Mouse (Mus musculus): ENCODE measurements around the gene Gan. TPM values are rescaled to one million over a fixed set of nuclear protein-coding genes. Genes with fewer than 3 reads are reported as not detected.

The Gan gene
- polyA plus RNA-seq, 1 experiment from 2014 or later, result 0.63 TPM

GRCm38 (mm10) chr8:117167243-117167883 lies 9.4 kb downstream of the Gan start:
- no peak overlapping the region for H3K27ac ChIP-seq (ENCODE audit: low read length)
- 67% methylated on average over 8 of the region's 8 CpGs for WGBS (ENCODE audit: insufficient replicate concordance)
- H3K9ac ChIP-seq (ENCODE audit: low read depth, low read length), result no peak overlapping the region
- H3K4me1 ChIP-seq (ENCODE audit: control insufficient read depth, low read depth, low read length), result peaks cover 23% of the 10 kb centered on the region
- H3K36me3 ChIP-seq (ENCODE audit: control insufficient read depth, insufficient read depth), result no peaks in the 10 kb centered on the region
- H3K4me3 ChIP-seq (ENCODE audit: low read depth, low read length), result no peak overlapping the region
- H3K27me3 ChIP-seq (ENCODE audit: control insufficient read depth, insufficient read depth, low read depth, low read length), result no peaks in the 10 kb centered on the region
- H3K4me2 ChIP-seq (ENCODE audit: low read depth, low read length), result no peak overlapping the region
- no peaks in the 10 kb centered on the region for H3K9me3 ChIP-seq (replicated peaks; ENCODE audit: control insufficient read depth, low read length)
- ATAC-seq (ENCODE audit: low read depth), result no peak

- WGBS (ENCODE audit: insufficient replicate concordance), result 37% methylated on average over 9 of the region's 9 CpGs
- peak; percentile 66 for ATAC-seq (ENCODE audit: low read depth)
- Histone ChIP-seq H3K36me3 (ENCODE audit: control insufficient read depth, insufficient read depth) (no peaks in the 10 kb centered on the region), H3K27ac (ENCODE audit: low read length) (no peak overlapping the region), H3K4me2 (ENCODE audit: low read depth, low read length) (peak overlapping the region; percentile 11; the same call in 1 of the 2 replicates), H3K9ac (ENCODE audit: low read depth, low read length) (no peak overlapping the region; the same call in 1 of the 2 replicates), H3K4me3 (ENCODE audit: low read depth, low read length) (no peak overlapping the region), H3K27me3 (ENCODE audit: control insufficient read depth, insufficient read depth, low read depth, low read length) (no peaks in the 10 kb centered on the region), H3K9me3 (replicated peaks; ENCODE audit: control insufficient read depth, low read length) (no peaks in the 10 kb centered on the region), H3K4me1 (ENCODE audit: control insufficient read depth, low read depth, low read length) (peaks cover 23% of the 10 kb centered on the region)
Measured at GRCm38 (mm10) chr8:117168378-117168777, 10.4 kb downstream of the Gan start.

DNA sequence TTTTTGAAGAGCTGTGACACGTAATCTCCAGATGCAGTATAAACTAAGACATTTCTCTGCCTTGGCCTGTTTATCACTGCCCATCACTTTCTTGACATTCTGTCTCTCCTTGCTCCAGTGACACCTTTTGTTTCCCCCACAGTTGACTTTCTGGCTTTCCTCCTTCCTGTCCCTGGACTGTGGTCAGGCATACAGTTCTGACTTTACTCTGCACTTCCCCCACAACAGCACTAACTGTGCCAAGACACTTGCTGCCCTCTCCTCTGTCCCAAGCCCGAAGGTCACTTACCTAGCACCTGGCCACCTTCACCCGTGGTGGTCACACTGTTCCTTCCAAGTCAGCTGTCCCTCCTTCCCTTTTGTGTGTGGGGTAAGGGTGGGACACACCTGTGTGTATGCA lies 13.9 kb downstream of the Gan start:
- Histone ChIP-seq H3K9me3 (replicated peaks; ENCODE audit: control insufficient read depth, low read length) (no peaks in the 10 kb centered on the region), H3K36me3 (ENCODE audit: control insufficient read depth, insufficient read depth) (no peaks in the 10 kb centered on the region; the same call in 1 of the 2 replicates), H3K4me2 (ENCODE audit: low read depth, low read length) (no peak overlapping the region), H3K9ac (ENCODE audit: low read depth, low read length) (no peak overlapping the region), H3K27me3 (ENCODE audit: control insufficient read depth, insufficient read depth, low read depth, low read length) (no peaks in the 10 kb centered on the region), H3K4me1 (ENCODE audit: control insufficient read depth, low read depth, low read length) (peaks cover 21% of the 10 kb centered on the region), H3K4me3 (ENCODE audit: low read depth, low read length) (no peak overlapping the region), H3K27ac (ENCODE audit: low read length) (no peak overlapping the region)
- no peak for ATAC-seq (ENCODE audit: low read depth)
- 56% methylated on average over 3 of the region's 3 CpGs for WGBS (ENCODE audit: insufficient replicate concordance)

DNA sequence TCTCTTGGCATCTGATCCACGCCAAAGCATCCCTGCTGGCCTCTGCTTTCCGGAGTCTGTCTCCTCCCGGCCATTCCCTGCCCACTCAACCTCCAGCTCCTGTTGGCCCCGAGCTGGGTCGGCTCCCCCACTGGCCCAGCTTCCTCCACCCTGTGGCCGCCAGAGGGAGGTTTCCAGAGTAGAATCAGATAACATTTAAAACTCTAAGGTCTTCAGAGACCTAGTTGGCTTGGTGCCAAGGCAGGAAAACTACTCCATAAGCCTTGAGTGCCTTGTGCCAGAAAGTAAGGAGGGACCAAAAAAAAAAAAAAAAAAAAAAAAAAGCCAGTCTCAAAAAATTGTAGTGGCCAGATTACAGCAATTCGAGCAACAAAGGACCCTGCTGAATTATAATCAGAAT lies 15.0 kb downstream of the Gan start:
- Histone ChIP-seq H3K4me3 (ENCODE audit: low read depth, low read length) (no peak overlapping the region), H3K9ac (ENCODE audit: low read depth, low read length) (no peak overlapping the region), H3K27ac (ENCODE audit: low read length) (no peak overlapping the region), H3K4me1 (ENCODE audit: control insufficient read depth, low read depth, low read length) (peaks cover 12% of the 10 kb centered on the region), H3K27me3 (ENCODE audit: control insufficient read depth, insufficient read depth, low read depth, low read length) (no peaks in the 10 kb centered on the region), H3K9me3 (replicated peaks; ENCODE audit: control insufficient read depth, low read length) (no peaks in the 10 kb centered on the region), H3K4me2 (ENCODE audit: low read depth, low read length) (no peak overlapping the region), H3K36me3 (ENCODE audit: control insufficient read depth, insufficient read depth) (no peaks in the 10 kb centered on the region; the same call in 1 of the 2 replicates)
- 37% methylated on average over 7 of the region's 7 CpGs for WGBS (ENCODE audit: insufficient replicate concordance)
- ATAC-seq (ENCODE audit: low read depth), result no peak

DNA sequence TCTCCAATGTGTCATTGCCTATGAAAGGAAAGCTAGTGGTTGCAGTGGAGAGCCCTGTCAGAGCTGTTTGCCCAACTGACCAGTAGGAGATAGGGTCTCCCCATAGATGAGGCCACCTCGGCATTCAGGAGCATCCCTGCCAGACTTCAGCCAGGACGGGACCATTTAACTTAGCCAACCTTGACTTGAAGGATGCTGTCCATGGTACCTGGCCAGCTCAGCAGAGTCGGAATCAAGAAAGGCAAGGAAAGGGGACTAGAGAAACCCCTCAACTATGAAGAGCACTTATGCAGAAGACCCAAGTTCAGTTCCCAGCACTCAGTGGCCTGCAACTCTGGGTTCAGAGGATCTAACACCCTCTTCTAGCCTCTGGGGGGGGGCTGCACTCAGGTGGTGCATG lies 15.8 kb downstream of the Gan start:
- 66% methylated on average over 3 of the region's 3 CpGs for WGBS (ENCODE audit: insufficient replicate concordance)
- H3K36me3 ChIP-seq (ENCODE audit: control insufficient read depth, insufficient read depth), result no peaks in the 10 kb centered on the region; the same call in 1 of the 2 replicates
- ATAC-seq (ENCODE audit: low read depth), result no peak
- H3K4me1 ChIP-seq (ENCODE audit: control insufficient read depth, low read depth, low read length), result peaks cover 4% of the 10 kb centered on the region; the same call in 1 of the 2 replicates
- H3K27ac ChIP-seq (ENCODE audit: low read length), result no peak overlapping the region
- no peak overlapping the region for H3K9ac ChIP-seq (ENCODE audit: low read depth, low read length)
- no peaks in the 10 kb centered on the region for H3K9me3 ChIP-seq (replicated peaks; ENCODE audit: control insufficient read depth, low read length)
- H3K4me2 ChIP-seq (ENCODE audit: low read depth, low read length), result no peak overlapping the region
- no peaks in the 10 kb centered on the region for H3K27me3 ChIP-seq (ENCODE audit: control insufficient read depth, insufficient read depth, low read depth, low read length)
- H3K4me3 ChIP-seq (ENCODE audit: low read depth, low read length), result no peak overlapping the region

- H3K36me3 ChIP-seq (ENCODE audit: control insufficient read depth, insufficient read depth), result no peaks in the 10 kb centered on the region; the same call in 1 of the 2 replicates
- H3K9me3 ChIP-seq (replicated peaks; ENCODE audit: control insufficient read depth, low read length), result no peaks in the 10 kb centered on the region
- H3K27me3 ChIP-seq (ENCODE audit: control insufficient read depth, insufficient read depth, low read depth, low read length), result no peaks in the 10 kb centered on the region
- no peak overlapping the region for H3K27ac ChIP-seq (ENCODE audit: low read length)
- no peak overlapping the region for H3K4me3 ChIP-seq (ENCODE audit: low read depth, low read length)
- 83% methylated on average over 5 of the region's 5 CpGs for WGBS (ENCODE audit: insufficient replicate concordance)
- no peak overlapping the region for H3K4me2 ChIP-seq (ENCODE audit: low read depth, low read length)
- H3K4me1 ChIP-seq (ENCODE audit: control insufficient read depth, low read depth, low read length), result peaks cover 3% of the 10 kb centered on the region; the same call in 1 of the 2 replicates
- H3K9ac ChIP-seq (ENCODE audit: low read depth, low read length), result no peak overlapping the region
- ATAC-seq (ENCODE audit: low read depth), result 0 out of 2 replicates have a peak, but pooled peaks have one; percentile 20
Measured at GRCm38 (mm10) chr8:117174536-117174935, 16.6 kb downstream of the Gan start.

DNA sequence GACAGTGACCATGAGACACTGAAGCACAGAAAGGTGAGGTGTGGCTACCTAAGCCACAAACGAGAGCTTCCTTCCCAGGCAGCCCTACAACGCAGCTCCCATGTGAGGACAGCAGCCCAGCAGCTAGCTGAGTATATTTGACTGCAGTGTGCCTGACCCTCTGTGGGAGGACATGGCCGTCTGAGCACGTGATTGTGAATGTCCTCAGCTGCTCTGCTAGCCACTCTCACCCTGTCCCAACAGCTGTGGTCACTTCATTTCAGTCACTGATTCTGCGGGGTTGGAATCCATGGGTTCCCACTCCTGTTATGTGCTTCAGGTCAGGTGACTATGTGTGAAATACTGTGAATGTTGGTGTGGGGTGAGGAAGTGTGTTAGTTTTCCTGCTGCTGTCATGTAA lies 18.4 kb downstream of the Gan start:
- Histone ChIP-seq H3K4me2 (ENCODE audit: low read depth, low read length) (no peak overlapping the region), H3K4me3 (ENCODE audit: low read depth, low read length) (no peak overlapping the region), H3K36me3 (ENCODE audit: control insufficient read depth, insufficient read depth) (no peaks in the 10 kb centered on the region; the same call in 1 of the 2 replicates), H3K27ac (ENCODE audit: low read length) (no peak overlapping the region), H3K4me1 (ENCODE audit: control insufficient read depth, low read depth, low read length) (peaks cover 3% of the 10 kb centered on the region; the same call in 1 of the 2 replicates), H3K9me3 (replicated peaks; ENCODE audit: control insufficient read depth, low read length) (no peaks in the 10 kb centered on the region), H3K9ac (ENCODE audit: low read depth, low read length) (no peak overlapping the region), H3K27me3 (ENCODE audit: control insufficient read depth, insufficient read depth, low read depth, low read length) (no peaks in the 10 kb centered on the region)
- 71% methylated on average over 5 of the region's 5 CpGs for WGBS (ENCODE audit: insufficient replicate concordance)
- ATAC-seq (ENCODE audit: low read depth), result no peak

GRCm38 (mm10) chr8:117177236-117177635 lies 19.3 kb downstream of the Gan start:
- H3K36me3 ChIP-seq (ENCODE audit: control insufficient read depth, insufficient read depth), result no peaks in the 10 kb centered on the region; the same call in 1 of the 2 replicates
- no peaks in the 10 kb centered on the region for H3K4me1 ChIP-seq (ENCODE audit: control insufficient read depth, low read depth, low read length)
- H3K9ac ChIP-seq (ENCODE audit: low read depth, low read length), result no peak overlapping the region
- no peak for ATAC-seq (ENCODE audit: low read depth)
- H3K4me2 ChIP-seq (ENCODE audit: low read depth, low read length), result no peak overlapping the region
- H3K4me3 ChIP-seq (ENCODE audit: low read depth, low read length), result no peak overlapping the region
- no peak overlapping the region for H3K27ac ChIP-seq (ENCODE audit: low read length)
- no peaks in the 10 kb centered on the region for H3K27me3 ChIP-seq (ENCODE audit: control insufficient read depth, insufficient read depth, low read depth, low read length)
- 81% methylated on average over 7 of the region's 7 CpGs for WGBS (ENCODE audit: insufficient replicate concordance)
- no peaks in the 10 kb centered on the region for H3K9me3 ChIP-seq (replicated peaks; ENCODE audit: control insufficient read depth, low read length)

GRCm38 (mm10) chr8:117178039-117178438 lies 20.1 kb downstream of the Gan start:
- no peak overlapping the region for H3K27ac ChIP-seq (ENCODE audit: low read length)
- ATAC-seq (ENCODE audit: low read depth), result no peak
- no peaks in the 10 kb centered on the region for H3K4me1 ChIP-seq (ENCODE audit: control insufficient read depth, low read depth, low read length)
- WGBS (ENCODE audit: insufficient replicate concordance), result 66% methylated on average over 2 of the region's 2 CpGs
- H3K27me3 ChIP-seq (ENCODE audit: control insufficient read depth, insufficient read depth, low read depth, low read length), result no peaks in the 10 kb centered on the region
- H3K4me2 ChIP-seq (ENCODE audit: low read depth, low read length), result no peak overlapping the region
- H3K36me3 ChIP-seq (ENCODE audit: control insufficient read depth, insufficient read depth), result no peaks in the 10 kb centered on the region; the same call in 1 of the 2 replicates
- no peaks in the 10 kb centered on the region for H3K9me3 ChIP-seq (replicated peaks; ENCODE audit: control insufficient read depth, low read length)
- no peak overlapping the region for H3K4me3 ChIP-seq (ENCODE audit: low read depth, low read length)
- no peak overlapping the region for H3K9ac ChIP-seq (ENCODE audit: low read depth, low read length)

Measured in liver, embryonic 16.5 days (tissue).